Mouse (Mus musculus) MEL-GATA-1-ER (cell line): ENCODE data around the gene Olfr465-ps1.
A peak's percentile ranks its signal among the peaks of the same experiment; 100 is the strongest.

Source experiments
- DNase-seq: peaks from one replicate; pipeline ENCODE4 v3.0.0-alpha.2; 2012; ENCODE audit warnings: low read depth; ENCODE audit errors: extremely low read depth

The Olfr465-ps1 gene

DNA sequence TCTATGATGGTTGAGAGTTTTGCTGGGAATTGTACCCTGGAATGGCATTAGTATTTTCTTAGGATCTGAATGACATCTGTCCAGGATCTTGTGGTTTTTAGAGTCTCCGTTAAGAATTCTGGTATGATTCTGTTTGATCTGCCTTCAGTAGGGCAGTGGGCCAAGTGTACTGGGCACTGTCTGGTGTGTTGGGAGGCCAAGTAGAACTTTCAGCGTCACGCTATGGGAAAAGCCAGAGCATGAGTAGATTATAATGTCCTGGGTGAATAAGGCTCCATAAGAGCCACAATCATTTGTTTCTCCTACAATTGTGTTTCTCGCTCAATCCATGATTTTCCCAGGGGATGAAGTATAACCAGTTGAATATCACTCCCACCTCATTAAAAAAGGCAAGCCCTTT, at the start of gene Olfr465-ps1:
Olfr465-ps1 (plus strand) TSS at position 301 of the 400 bp plus-strand sequence.
- DNase-seq, result no peak

DNA sequence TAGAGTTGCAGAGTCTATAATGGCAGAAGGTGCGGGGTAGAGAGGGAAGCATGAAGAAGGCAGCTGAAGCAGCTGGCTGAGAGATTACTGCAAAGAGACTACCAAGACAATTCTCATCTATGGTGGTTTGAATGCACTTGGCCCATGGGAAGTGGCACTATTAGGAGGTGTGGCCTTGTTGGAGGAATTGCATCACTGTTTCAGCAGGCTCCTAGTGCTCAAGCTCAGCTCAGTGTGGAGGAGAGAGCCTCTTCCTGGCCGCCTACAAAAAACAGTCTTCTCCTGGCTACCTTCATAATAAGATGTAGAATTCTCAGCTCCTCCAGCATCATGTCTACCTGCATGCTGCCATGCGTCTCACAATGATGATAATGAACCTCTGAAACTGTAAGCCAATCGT, 42.0 kb upstream of the Olfr465-ps1 start:
- no peak for DNase-seq

DNA sequence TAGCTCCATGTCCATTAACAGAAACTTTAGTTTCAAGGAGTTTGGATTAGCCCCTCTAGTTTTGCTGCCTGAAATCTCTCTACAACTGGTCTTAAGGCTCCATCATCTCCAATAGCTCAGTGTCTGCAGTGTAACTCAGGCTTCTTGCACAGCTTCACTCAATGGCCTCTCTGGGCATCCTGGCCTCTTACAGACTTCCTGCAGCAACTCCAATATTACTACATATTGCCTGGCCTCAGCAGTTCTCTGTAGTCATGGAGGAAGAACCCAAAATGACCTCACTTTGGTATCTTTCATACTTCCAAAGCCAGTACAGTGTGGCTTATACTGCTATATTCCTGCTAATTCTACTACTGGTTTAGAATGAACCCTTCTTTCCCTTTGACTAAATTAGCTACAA, 40.9 kb upstream of the Olfr465-ps1 start:
- DNase-seq, result no peak

DNA sequence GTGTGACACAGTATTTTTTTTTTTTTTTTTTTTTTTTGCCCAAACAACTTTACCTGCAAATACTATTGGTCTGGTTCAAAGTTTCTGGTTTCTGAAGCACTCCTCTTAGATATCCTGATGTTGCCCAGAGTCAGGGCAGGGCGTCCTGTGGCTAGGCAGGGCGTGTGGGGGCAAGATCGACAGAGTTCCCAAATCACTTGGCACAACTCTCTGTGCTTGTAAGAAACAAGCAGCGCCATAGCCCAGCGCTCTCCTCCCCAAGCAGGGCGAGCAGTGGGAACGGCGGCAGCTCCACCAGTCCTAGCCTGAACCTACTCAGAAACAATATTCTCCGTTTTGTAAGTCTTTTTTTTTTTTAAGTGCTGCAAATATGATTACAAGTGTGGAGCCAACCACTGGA, 37.2 kb upstream of the Olfr465-ps1 start:
- no peak for DNase-seq

DNA sequence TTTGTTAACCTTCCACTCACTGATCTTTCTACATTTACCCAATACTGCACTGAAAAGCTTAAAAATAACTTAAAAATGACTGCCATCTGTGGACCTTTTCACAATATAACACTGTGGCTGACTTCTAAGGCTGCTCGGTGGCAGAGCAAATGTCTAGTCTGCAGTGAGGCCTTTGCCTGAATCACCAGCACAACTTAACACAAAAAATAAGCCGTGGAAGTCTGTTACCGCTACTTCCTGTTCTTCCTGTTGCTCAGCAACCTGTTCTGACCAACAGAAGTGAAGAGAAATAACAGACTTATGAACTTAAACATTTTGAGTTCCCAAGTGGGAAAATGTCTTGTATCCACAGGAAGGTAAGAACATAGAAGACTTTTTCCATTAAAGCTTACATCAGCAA, 36.7 kb upstream of the Olfr465-ps1 start:
- DNase-seq, result no peak

DNA sequence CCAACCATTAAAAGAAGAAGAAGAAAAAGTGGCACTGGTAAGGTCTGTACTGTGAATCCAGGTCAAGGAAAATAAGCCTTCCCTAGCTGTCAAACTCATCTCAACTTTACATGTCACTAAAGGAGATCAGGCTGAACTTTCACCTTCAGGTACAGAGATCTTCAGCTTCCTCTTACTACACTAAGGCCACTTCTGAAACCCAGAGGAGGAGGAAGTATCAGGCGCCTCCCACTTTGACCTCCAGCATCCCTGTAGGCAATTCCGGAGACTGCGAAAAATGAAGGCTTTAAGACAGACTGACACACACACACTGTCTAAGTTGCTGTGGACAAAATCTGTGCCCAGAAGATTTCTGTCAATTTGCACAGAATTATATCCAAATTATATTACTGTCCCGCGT, 25.9 kb upstream of the Olfr465-ps1 start:
- DNase-seq, result peak; percentile 60

DNA sequence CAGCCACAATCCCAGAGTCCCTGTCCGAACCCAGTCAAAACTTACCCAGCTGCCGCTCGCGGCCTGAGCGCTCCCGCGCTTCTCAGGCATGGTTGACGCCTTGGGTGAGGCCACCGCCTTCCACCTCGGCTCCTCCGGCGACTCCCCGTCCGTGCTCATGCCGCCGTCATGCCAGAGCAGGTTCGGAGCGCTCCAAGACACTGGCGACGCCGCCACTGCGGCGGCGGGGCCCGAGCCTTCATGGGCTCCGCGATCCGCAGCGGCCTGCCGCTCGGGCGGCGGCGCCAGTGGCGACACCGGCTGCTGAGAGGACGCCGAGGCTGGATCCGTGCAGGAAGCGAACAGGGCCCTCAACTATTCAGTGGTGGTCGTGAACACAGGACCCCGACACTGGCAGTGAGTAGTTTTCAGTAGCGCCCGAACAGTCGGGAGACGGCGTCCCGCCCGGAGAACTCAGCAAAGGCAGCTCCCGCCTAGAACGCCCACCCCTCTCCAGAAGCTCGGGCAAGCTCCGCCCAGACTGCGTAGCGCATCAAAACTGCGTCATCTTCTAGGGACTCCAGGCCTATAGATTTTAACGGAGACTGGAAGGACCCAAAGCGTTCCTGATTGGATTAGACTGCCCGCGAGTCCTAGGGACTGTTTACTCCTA, 25.3 kb upstream of the Olfr465-ps1 start, which contains the start of gene Mfsd14b:
Mfsd14b (minus strand) TSS at position 517 of the 652 bp plus-strand sequence.
- peak; percentile 90 for DNase-seq

DNA sequence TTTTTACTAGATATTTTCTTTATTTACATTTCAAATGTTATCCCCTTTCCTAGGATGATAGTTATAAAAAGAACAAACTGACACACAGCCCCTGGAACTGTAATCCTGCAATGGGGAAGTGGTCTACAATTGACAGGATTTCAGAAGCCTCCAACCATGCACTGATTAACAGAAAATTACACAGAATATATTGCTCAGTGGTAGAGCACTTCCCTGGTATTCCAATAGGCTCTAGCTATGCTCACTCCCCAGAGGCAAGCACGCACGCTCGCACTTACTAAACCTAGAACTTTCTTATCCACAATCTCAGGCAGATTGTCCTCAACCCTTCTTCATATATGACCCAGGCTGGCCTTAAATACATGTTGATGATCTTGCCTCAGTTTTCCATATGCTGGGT, 24.6 kb upstream of the Olfr465-ps1 start:
- DNase-seq, result no peak

DNA sequence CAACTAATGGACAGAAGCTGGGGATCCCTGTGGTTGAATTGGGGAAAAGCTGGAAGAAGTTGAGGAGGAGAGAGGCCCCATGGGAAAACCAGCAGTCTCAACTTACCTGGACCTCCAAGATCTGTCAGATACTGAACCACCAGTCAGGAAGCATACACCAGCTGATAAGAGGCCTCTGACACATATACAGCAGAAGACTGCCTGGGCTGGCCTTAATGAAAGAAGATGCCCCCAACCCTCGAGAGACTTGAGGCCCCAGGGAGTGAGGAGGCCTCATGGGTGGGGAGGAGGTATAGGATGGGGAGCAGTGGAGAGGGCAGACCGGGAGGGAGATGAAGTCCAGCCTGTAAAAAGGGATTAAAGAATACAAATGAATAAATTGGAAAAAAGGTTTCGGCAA, 16.9 kb upstream of the Olfr465-ps1 start:
- no peak for DNase-seq

DNA sequence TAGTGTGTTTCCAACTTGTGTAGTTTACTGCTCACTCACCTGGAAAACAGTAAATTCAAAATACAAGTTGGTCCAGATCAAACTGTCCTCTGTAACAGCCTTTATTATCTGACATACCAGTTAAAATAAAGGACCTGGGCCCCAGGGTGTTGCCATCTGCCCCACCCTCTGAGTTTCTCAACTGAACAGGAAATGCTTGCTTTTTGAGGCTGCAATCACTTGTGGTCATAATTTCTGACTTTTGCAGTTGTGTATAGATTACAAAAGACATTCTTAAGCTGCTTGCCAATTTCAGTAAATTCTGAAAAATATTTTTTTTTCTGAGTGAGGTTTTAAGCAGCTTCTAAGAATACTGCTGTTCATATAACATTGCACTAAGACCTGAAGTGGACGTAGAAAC, 15.8 kb upstream of the Olfr465-ps1 start:
- peak; percentile 54 for DNase-seq

DNA sequence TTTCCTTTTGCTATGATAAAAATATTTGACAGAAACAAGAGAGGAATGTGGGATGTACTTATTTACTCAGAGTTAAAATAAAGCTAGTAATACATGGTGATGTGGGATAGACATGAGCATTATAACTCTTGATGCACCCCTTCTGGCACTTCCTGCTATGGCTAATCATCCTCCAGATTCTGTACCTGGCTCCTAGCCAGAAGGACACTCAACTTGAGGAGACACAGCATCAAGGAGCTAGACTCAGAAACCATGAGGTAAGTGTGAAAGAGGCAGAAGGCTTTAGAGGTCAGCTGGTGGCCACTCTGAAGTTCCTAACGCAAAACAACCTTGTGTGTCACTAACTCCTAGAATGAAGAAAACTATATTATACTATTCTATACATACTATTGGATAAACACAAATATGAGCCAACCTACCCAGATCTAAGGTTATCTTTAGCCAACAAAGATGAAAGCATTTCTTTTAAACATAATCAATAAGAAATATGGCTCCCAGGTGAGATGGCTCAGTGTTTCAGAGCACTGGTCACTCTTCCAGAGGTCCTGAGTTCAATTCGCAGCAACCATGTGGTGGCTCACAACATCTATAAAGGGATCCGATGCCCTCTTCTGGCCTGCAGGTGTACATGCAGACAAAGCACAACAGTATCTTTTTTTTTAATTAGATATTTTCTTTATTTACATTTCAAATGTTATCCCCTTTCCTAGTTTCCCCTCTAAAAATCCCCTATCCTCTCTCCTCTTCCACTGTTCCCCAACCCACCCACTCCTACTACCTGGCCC, 10.6 kb upstream of the Olfr465-ps1 start:
- DNase-seq, result no peak

DNA sequence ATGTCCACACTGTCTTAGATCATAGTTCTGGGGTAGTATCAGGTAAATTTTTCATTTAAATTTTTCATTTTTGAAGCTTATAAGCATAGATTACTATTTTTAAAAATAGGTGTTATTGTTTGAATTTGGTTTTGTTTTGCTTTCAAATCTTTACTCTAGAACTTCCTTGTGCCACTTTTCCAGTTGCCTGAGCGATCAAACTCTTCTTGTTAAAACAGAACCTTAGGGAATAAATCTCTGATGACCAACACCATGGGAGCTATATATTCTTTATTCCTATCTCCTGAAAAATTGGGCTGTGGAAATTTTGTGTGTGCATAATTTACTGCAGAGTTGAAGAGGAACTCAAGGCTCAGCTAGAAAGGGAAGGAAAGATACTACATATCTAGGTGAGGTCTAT, 12.1 kb downstream of the Olfr465-ps1 start, which contains the start of gene Olfr466:
Olfr466 (plus strand) TSS at position 301 of the 400 bp plus-strand sequence.
- no peak for DNase-seq

DNA sequence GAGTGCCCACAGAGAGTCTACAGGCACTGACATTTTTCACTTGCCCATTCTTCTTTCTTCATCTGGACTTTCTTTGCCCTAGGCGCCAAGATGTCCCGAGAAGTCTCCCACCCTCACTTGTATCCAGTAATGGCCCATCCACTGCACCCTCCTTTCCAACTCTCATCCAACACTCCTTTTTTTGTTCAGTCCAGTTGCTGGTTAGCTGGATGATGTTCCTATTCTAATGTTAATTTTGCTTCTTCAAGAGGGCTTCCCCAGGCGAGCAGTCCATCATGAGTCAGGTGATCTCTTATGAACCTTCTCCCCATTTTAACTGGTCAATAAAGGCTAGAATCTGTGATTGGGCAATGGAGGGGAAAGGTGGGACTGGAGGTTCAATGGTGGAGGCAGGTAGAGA, 36.2 kb downstream of the Olfr465-ps1 start:
- DNase-seq, result no peak

DNA sequence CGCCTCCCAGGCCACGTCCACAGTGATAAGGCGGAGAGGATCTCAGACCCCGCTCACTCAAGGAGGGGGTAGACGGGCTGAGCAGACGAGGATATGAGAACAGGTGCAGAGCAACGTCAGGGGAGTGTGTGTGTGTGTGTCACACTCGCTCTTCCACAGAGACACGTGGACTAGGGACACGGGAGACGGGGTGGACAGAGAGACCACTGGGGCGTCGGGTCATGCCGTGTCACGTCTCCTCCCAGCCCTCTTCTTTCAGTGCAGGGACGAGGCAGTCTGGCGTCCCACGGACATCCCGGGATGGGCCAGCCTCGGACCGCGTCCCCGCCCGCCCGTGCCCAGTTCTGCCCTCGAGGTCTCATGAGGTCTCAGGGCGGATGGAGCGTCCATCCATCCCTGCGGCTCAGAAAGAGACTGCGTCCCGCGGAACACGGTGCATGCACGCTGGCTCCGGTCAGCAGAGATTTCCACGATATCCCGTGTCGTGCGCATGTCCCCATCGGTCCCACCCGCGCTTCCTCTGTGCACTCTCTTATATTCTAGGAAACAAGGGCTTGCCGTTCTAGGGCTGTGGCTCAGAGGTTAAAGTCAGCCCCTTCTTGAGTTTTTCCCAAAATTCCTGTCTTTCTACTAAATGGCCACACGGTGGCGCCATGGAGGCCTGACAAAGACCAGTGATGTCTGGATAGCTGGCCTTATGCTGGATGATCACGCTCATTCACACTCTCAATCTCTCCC, 38.0 kb downstream of the Olfr465-ps1 start:
- peak; percentile 14 for DNase-seq

DNA sequence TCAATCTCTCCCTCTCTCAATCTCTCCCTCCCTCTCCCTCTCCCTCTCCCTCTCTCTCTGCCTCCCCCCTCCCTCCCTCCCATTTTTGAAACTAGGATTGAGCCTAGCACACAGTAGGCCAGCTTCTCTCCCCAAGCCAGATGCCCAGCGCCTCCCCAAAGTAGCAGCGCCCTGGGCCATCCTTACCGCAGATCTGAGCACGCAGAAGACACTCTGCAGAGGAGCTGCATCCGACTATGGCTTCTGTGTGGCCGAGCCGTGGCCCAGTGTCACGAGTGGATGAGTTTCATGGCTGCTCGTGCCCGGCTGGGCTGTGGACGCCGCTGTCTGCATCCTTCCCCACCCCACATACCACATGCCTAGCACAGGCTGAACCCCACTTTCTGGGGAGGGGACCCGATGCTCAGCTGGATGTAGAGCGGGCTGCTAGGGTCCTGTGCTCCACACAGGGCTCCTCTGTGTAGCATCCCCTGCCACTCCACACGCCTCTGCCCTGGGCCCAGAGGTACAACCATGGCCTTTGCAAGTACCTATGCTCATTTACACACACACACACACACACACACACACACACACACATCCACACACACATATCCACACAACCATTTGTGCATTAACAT, 38.7 kb downstream of the Olfr465-ps1 start:
- DNase-seq, result no peak
